Mouse (Mus musculus): ENCODE results near the gene Slc5a10. TPM values are rescaled to one million over a fixed set of nuclear protein-coding genes. Genes with fewer than 3 reads are reported as not detected.
A peak's percentile ranks its signal among the peaks of the same experiment; 100 is the strongest.

Gene Slc5a10
- total and polyA plus RNA-seq, 3 experiments: not detected

DNA sequence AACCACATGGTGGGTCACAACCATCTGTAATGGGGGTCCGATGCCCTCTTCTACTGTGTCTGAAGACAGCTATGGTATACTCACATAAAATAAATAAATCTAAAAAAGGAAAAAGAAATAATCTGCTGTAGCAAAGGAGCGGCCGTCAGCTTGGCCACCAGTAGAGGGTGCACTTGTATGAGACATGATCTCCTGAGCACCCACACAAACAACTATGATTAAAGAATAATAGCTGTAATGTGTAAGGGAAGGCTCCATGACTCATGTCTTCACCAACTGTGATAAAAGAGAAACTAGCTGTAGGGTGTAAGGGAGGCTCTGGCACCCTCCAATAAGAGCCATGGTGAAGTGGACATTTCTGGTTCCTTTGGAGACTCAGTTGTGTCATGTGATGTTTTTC is 91.0 kb downstream of the Slc5a10 start:
- H3K4me3 ChIP-seq: no peak overlapping the region
- no peak overlapping the region for H3K9ac ChIP-seq (ENCODE audit: low read depth, low read length)
- no peak overlapping the region for H3K27ac ChIP-seq
- H3K36me3 ChIP-seq (ENCODE audit: control insufficient read depth, insufficient read depth, low read length): no peaks in the 10 kb centered on the region
- DNase-seq: no peak
- intact Hi-C loops (cut with DNase I): loop anchor here (2.0 to 10.0 kb wide), 2 partner anchors 85 to 435 kb away; no protein-coding TSS in a partner anchor
- TF ChIP-seq CTCF (IDR thresholded peaks at IDR 0.05) (peak; percentile 59), EP300 (IDR thresholded peaks at IDR 0.05; ENCODE audit: insufficient read depth, low read depth, low read length) (no peak), POLR2A (IDR thresholded peaks at IDR 0.05; ENCODE audit: insufficient read depth, low read depth, low read length) (no peak)
- 57% methylated on average over 3 of the region's 3 CpGs for WGBS
- no peaks in the 10 kb centered on the region for H3K4me1 ChIP-seq (ENCODE audit: control insufficient read depth, insufficient read depth, low read length)
- H3K27me3 ChIP-seq (ENCODE audit: control insufficient read depth, insufficient read depth, low read length): no peaks in the 10 kb centered on the region; the same call in 1 of the 2 replicates
- no peaks in the 10 kb centered on the region for H3K79me2 ChIP-seq (replicated peaks; ENCODE audit: control insufficient read depth, insufficient read depth, low read length)

DNA sequence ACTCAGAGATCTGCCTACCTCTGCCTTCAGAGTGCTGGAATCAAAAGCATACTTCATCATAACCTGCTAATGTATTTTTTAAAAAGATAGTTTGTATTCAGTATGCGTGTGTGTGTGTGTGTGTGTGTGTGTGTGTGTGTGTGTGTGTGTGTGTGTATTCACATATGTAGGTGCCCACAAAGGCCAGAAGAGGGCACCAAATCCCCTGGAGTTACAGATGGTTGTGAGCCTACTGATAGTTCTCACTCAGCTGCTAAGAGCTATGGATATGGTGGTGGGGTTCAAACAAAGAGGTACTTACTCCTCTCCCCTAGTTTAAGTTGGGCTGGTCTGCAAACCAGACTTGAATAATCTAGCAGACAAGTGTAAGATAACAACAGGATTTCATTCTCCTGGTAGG is 94.1 kb downstream of the Slc5a10 start:
- no peak overlapping the region for H3K27ac ChIP-seq
- WGBS: 95% methylated on average over 1 of the region's 1 CpGs
- H3K79me2 ChIP-seq (replicated peaks; ENCODE audit: control insufficient read depth, insufficient read depth, low read length): no peaks in the 10 kb centered on the region
- no peak overlapping the region for H3K4me3 ChIP-seq
- H3K9ac ChIP-seq (ENCODE audit: low read depth, low read length): no peak overlapping the region
- no peaks in the 10 kb centered on the region; the same call in 1 of the 2 replicates for H3K27me3 ChIP-seq (ENCODE audit: control insufficient read depth, insufficient read depth, low read length)
- no peak for DNase-seq
- TF ChIP-seq POLR2A (IDR thresholded peaks at IDR 0.05; ENCODE audit: insufficient read depth, low read depth, low read length) (no peak), CTCF (IDR thresholded peaks at IDR 0.05) (no peak)
- intact Hi-C loops (cut with DNase I): loop anchor here (10.0 kb wide), 1 partner anchor 432 kb away; no protein-coding TSS in a partner anchor
- no peaks in the 10 kb centered on the region for H3K36me3 ChIP-seq (ENCODE audit: control insufficient read depth, insufficient read depth, low read length)
- no peaks in the 10 kb centered on the region for H3K4me1 ChIP-seq (ENCODE audit: control insufficient read depth, insufficient read depth, low read length)

DNA sequence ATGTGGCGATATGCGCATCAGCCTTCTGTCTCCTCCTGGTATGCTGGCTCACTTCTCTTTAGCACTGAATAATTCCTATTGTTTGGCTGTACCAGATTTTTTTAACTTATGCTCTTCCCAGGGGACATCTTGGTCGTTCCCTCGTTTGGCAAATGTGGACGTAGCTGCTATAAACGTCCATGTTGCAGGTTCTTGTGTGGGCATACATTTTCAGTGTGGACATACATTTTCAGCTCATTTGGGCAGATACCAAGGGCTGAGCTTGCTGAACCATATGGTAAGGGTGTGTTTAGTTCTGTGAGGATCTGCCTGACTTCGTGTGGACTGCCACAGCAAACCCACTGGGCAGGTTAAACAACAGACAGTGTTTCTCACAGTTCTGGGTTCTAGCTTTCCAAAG is 95.5 kb downstream of the Slc5a10 start:
- H3K9ac ChIP-seq (ENCODE audit: low read depth, low read length): no peak overlapping the region
- DNase-seq: no peak
- no peak for TF ChIP-seq POLR2A (IDR thresholded peaks at IDR 0.05; ENCODE audit: insufficient read depth, low read depth, low read length)
- no peak for TF ChIP-seq CTCF (IDR thresholded peaks at IDR 0.05)
- TF ChIP-seq EP300 (IDR thresholded peaks at IDR 0.05; ENCODE audit: insufficient read depth, low read depth, low read length): no peak
- H3K27ac ChIP-seq: no peak overlapping the region
- H3K79me2 ChIP-seq (replicated peaks; ENCODE audit: control insufficient read depth, insufficient read depth, low read length): no peaks in the 10 kb centered on the region
- intact Hi-C loops (cut with DNase I): loop anchor here (10.0 kb wide), 1 partner anchor 430 kb away; no protein-coding TSS in a partner anchor
- H3K4me1 ChIP-seq (ENCODE audit: control insufficient read depth, insufficient read depth, low read length): peaks cover 2% of the 10 kb centered on the region; the same call in 1 of the 2 replicates
- no peaks in the 10 kb centered on the region for H3K36me3 ChIP-seq (ENCODE audit: control insufficient read depth, insufficient read depth, low read length)
- no peaks in the 10 kb centered on the region; the same call in 1 of the 2 replicates for H3K27me3 ChIP-seq (ENCODE audit: control insufficient read depth, insufficient read depth, low read length)
- WGBS: 62% methylated on average over 7 of the region's 7 CpGs
- no peak overlapping the region for H3K4me3 ChIP-seq

Other genes with a start within 250 kb of the Slc5a10 start
- 10 to 100 TPM; 18.4 to 22.9 TPM for gene Mfap4, start 235.4 kb downstream of the Slc5a10 start, total RNA-seq (2021)
- gene Mfap4, start 235.4 kb downstream of the Slc5a10 start, polyA plus RNA-seq (2012; rRNA removed): 125 and 143 TPM in 2 replicates
- gene Mapk7, start 226.4 kb downstream of the Slc5a10 start, total RNA-seq (2021): 1 to 10 TPM; 5.5 to 6.0 TPM
- 11.9 and 12.6 TPM in 2 replicates for gene Mapk7, start 226.4 kb downstream of the Slc5a10 start, polyA plus RNA-seq (2012; rRNA removed)
- 1 to 10 TPM; 8.0 to 9.3 TPM for gene B9d1, start 215.7 kb downstream of the Slc5a10 start, total RNA-seq (2021)
- gene B9d1, start 215.7 kb downstream of the Slc5a10 start, polyA plus RNA-seq (2012; rRNA removed): 10.6 and 15.6 TPM in 2 replicates
- 10 to 100 TPM; 23.1 to 24.9 TPM for gene Epn2, start 141.1 kb downstream of the Slc5a10 start, total RNA-seq (2021)
- 20.4 and 29.2 TPM in 2 replicates for gene Epn2, start 141.1 kb downstream of the Slc5a10 start, polyA plus RNA-seq (2012; rRNA removed)
- gene Grap, start 67.6 kb downstream of the Slc5a10 start, total RNA-seq (2021): 10 to 100 TPM; 10.6 to 11.3 TPM
- 10.5 and 11.7 TPM in 2 replicates for gene Grap, start 67.6 kb downstream of the Slc5a10 start, polyA plus RNA-seq (2012; rRNA removed)
- under 1 TPM; 0.26 to 0.30 TPM for gene Fam83g, start 36.7 kb downstream of the Slc5a10 start, total RNA-seq (2021)
- gene Fam83g, start 36.7 kb downstream of the Slc5a10 start, polyA plus RNA-seq (2012; rRNA removed): 0.20 and 0.29 TPM in 2 replicates
- 1 to 10 TPM; 6.9 to 7.9 TPM for gene Prpsap2, start 41.3 kb upstream of the Slc5a10 start, total RNA-seq (2021)
- gene Prpsap2, start 41.3 kb upstream of the Slc5a10 start, polyA plus RNA-seq (2012; rRNA removed): 5.5 and 8.4 TPM in 2 replicates
- 10 to 100 TPM; 47.1 to 53.7 TPM for gene Ulk2, start 134.2 kb upstream of the Slc5a10 start, total RNA-seq (2021)
- 65.4 and 93.3 TPM in 2 replicates for gene Ulk2, start 134.2 kb upstream of the Slc5a10 start, polyA plus RNA-seq (2012; rRNA removed)
- gene Akap10, start 209.4 kb upstream of the Slc5a10 start, total RNA-seq (2021): 10 to 100 TPM; 12.6 to 13.7 TPM
- gene Akap10, start 209.4 kb upstream of the Slc5a10 start, polyA plus RNA-seq (2012; rRNA removed): 7.9 and 10.0 TPM in 2 replicates
- gene Specc1, start 235.9 kb upstream of the Slc5a10 start, total RNA-seq (2021): 10 to 100 TPM in 1 of 2 experiments, 1 to 10 TPM in 1; 4.6 to 21.6 TPM
- 2.1 and 3.5 TPM in 2 replicates for gene Specc1, start 235.9 kb upstream of the Slc5a10 start, polyA plus RNA-seq (2012; rRNA removed)

Measured in heart, adult 2 months (tissue).